Mouse (Mus musculus) C2C12 (cell line): ENCODE measurements around the gene Defb15. TPM values are rescaled to one million over a fixed set of nuclear protein-coding genes. Genes with fewer than 3 reads are reported as not detected.
"Not testable (repeated sequence)": the region's sequence is repeated elsewhere in the genome, so short reads cannot be mapped to it uniquely, and the experiment has no call there.

Source experiments
- H3K27me3 ChIP-seq: one replicate; pipeline ENCODE4 v1.6.1; 2011; ENCODE audit not compliant: control insufficient read depth, insufficient read depth, insufficient read length
- H3K36me3 ChIP-seq: one replicate; pipeline ENCODE4 v1.6.1; 2011; ENCODE audit not compliant: control insufficient read depth, insufficient read depth
- H3K4me3 ChIP-seq: one replicate; pipeline ENCODE4 v1.5.1; 2011; ENCODE audit warnings: mild to moderate bottlenecking, control low read depth; ENCODE audit not compliant: poor library complexity, insufficient read depth, severe bottlenecking
- H3K79me2 ChIP-seq: one replicate; pipeline ENCODE4 v1.6.1; 2011; ENCODE audit not compliant: control insufficient read depth, insufficient read depth
- H3K79me3 ChIP-seq: one replicate; pipeline ENCODE4 v1.6.1; 2011; ENCODE audit warnings: low read depth, control low read depth
- H3ac ChIP-seq: one replicate; pipeline ENCODE3; 2011; ENCODE audit warnings: low read depth; ENCODE audit not compliant: control insufficient read depth, insufficient read length
- CEBPB ChIP-seq: IDR thresholded peaks from one replicate; pipeline ENCODE4 v1.6.1; 2011; ENCODE audit warnings: low read depth, mild to moderate bottlenecking, control low read depth, moderate library complexity
- CTCF ChIP-seq: IDR thresholded peaks from one replicate; pipeline ENCODE4 v1.5.1; 2011; ENCODE audit not compliant: control insufficient read depth, insufficient read depth, insufficient read length
- FOSL1 ChIP-seq: IDR thresholded peaks from one replicate; pipeline ENCODE4 v1.8.0; 2011; ENCODE audit warnings: mild to moderate bottlenecking, low read length; ENCODE audit not compliant: poor library complexity, insufficient read depth, severe bottlenecking
- MAX ChIP-seq: IDR thresholded peaks from one replicate; pipeline ENCODE4 v1.6.1; 2011; ENCODE audit warnings: mild to moderate bottlenecking, control low read depth
- MYOD1 ChIP-seq: IDR thresholded peaks from one replicate; pipeline ENCODE4 v1.6.1; 2011; ENCODE audit warnings: low read depth; ENCODE audit not compliant: control insufficient read depth, insufficient read length
- MYOG ChIP-seq: IDR thresholded peaks from one replicate; pipeline ENCODE4 v1.6.1; 2011; ENCODE audit not compliant: control insufficient read depth, insufficient read length; ENCODE audit errors: extremely low read depth
- USF1 ChIP-seq: IDR thresholded peaks from one replicate; pipeline ENCODE4 v1.6.1; 2011; ENCODE audit warnings: low read depth, mild to moderate bottlenecking, control low read depth, moderate library complexity
- polyA plus RNA-seq: library from polyadenylated mRNA; unstranded; fragments of >200 nt; fragmentation: generic; extraction: Trizol; gene quantifications from one replicate; pipeline ENCODE4 v1.2.1, GENCODE M21; 2012; ENCODE audit warnings: missing spikeins

The Defb15 gene
- polyA plus RNA-seq, 1 experiment, result not detected

GRCm38 (mm10) chr8:21915625-21916024, 16.9 kb downstream of the Defb15 start:
- no peaks in the 10 kb centered on the region for H3K79me3 ChIP-seq
- no peaks in the 10 kb centered on the region for H3K79me2 ChIP-seq
- no peak for TF ChIP-seq FOSL1
- TF ChIP-seq MAX, result no peak
- no peak for TF ChIP-seq CTCF
- no peak for TF ChIP-seq MYOD1
- TF ChIP-seq CEBPB, result no peak
- no peak overlapping the region for H3ac ChIP-seq
- no peak overlapping the region for H3K4me3 ChIP-seq
- H3K36me3 ChIP-seq, result no peaks in the 10 kb centered on the region
- no peaks in the 10 kb centered on the region for H3K27me3 ChIP-seq

GRCm38 (mm10) chr8:21912554-21912953, 20.0 kb downstream of the Defb15 start:
- H3K79me3 ChIP-seq, result no peaks in the 10 kb centered on the region
- TF ChIP-seq MYOG (no peak), USF1 (no peak), MAX (no peak), CTCF (no peak), FOSL1 (no peak), CEBPB (no peak), MYOD1 (no peak)
- H3K4me3 ChIP-seq, result no peak overlapping the region
- no peaks in the 10 kb centered on the region for H3K36me3 ChIP-seq
- no peaks in the 10 kb centered on the region for H3K79me2 ChIP-seq
- H3ac ChIP-seq, result no peak overlapping the region
- H3K27me3 ChIP-seq, result no peaks in the 10 kb centered on the region

DNA sequence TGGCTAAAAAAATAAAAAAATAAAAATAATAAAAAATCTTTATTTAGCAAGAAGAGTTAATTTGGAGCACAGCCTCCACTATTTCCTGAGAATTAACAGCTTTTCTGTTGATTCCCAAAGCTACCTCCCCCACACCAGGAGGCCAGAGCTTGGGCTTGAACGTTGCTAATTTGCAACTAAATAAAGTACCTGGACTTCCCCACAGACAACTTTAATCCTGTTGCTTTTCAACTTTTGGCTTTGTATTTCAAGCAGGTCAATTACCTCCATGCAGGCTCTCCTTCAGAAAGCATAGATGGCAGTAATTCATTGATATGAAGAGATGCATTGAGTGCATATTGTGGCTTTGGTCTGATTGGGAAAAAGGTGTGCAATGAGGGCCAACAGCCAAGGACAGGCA, 20.6 kb downstream of the Defb15 start:
- no peaks in the 10 kb centered on the region for H3K79me2 ChIP-seq
- H3K36me3 ChIP-seq, result no peaks in the 10 kb centered on the region
- H3ac ChIP-seq, result no peak overlapping the region
- no peaks in the 10 kb centered on the region for H3K27me3 ChIP-seq
- H3K79me3 ChIP-seq, result no peaks in the 10 kb centered on the region
- H3K4me3 ChIP-seq, result no peak overlapping the region
- TF ChIP-seq FOSL1, result no peak
- TF ChIP-seq CEBPB, result no peak
- TF ChIP-seq USF1, result no peak
- no peak for TF ChIP-seq MYOG
- no peak for TF ChIP-seq MAX
- no peak for TF ChIP-seq MYOD1
- no peak for TF ChIP-seq CTCF

- H3K27me3 ChIP-seq, H3K4me3 ChIP-seq, H3K79me2 ChIP-seq, H3ac ChIP-seq, H3K36me3 ChIP-seq, H3K79me3 ChIP-seq: not testable (repeated sequence)
These were observed 26.2 kb downstream of the Defb15 start, which contains the start of gene Defb11 for GRCm38 (mm10) chr8:21906290-21906689. Defb11 (minus strand) TSS chr8:21906412.

DNA sequence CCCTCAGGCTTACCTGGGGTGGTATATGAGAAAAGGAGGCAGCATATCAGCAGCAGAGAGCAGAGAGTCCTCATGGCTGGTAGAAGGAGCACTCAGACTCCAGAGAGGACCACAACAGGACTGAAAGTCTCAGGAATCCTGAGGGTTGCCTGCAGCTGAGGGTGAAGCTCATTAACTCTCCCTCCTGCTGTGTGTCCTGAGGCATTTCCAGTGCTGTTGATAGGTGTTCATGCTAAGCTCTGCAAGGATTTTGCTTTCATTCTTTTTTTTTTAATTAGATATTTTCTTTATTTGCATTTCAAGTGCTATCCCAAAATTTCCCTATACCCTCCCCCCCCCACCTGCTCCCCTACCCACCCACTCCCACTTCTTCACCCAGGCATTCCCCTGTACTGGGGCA, 47.2 kb downstream of the Defb15 start, which contains the start of gene Defb9:
Defb9 (minus strand) TSS at position 101 of the 400 bp plus-strand sequence.
- H3K27me3 ChIP-seq, H3K4me3 ChIP-seq, H3K36me3 ChIP-seq, H3ac ChIP-seq, H3K79me2 ChIP-seq, H3K79me3 ChIP-seq: not testable (repeated sequence)

Other genes starting within 250 kb of the Defb15 start
- gene AY761184, start 229.1 kb downstream of the Defb15 start, polyA plus RNA-seq, result not detected
- not detected for gene Defa24, start 198.2 kb downstream of the Defb15 start, polyA plus RNA-seq
- gene Defb50, start 109.2 kb downstream of the Defb15 start, polyA plus RNA-seq, result not detected
- not detected for gene Defb2, start 92.8 kb downstream of the Defb15 start, polyA plus RNA-seq
- not detected for gene Defb10, start 73.8 kb downstream of the Defb15 start, polyA plus RNA-seq
- not detected for gene Defb9, start 47.3 kb downstream of the Defb15 start, polyA plus RNA-seq
- not detected for gene Defb11, start 26.3 kb downstream of the Defb15 start, polyA plus RNA-seq
- gene Defb35, start 5.6 kb upstream of the Defb15 start, polyA plus RNA-seq, result not detected
- gene Defb13, start 14.1 kb upstream of the Defb15 start, polyA plus RNA-seq, result not detected
- not detected for gene Fam90a1a, start 26.0 kb upstream of the Defb15 start, polyA plus RNA-seq
- not detected for gene Ccdc70, start 37.1 kb upstream of the Defb15 start, polyA plus RNA-seq
- 0.04 TPM for gene Atp7b, start 127.6 kb upstream of the Defb15 start, polyA plus RNA-seq
- gene Alg11, start 128.0 kb upstream of the Defb15 start, polyA plus RNA-seq, result 3.1 TPM
- not detected for gene Nek5, start 192.3 kb upstream of the Defb15 start, polyA plus RNA-seq
- 1.4 TPM for gene Nek3, start 233.7 kb upstream of the Defb15 start, polyA plus RNA-seq